Mouse (Mus musculus): ENCODE results near the gene Fuca1. TPM values are rescaled to one million over a fixed set of nuclear protein-coding genes. Genes with fewer than 3 reads are reported as not detected.

The Fuca1 gene
- total and polyA plus RNA-seq, 3 experiments = 32.6 to 77.6 (median 66.5) TPM

- peak; percentile 49; the same call in 1 of the 2 replicates for TF ChIP-seq ELF1 (IDR thresholded peaks at IDR 0.05; ENCODE audit: low read depth, low read length)
- TF ChIP-seq RCOR1 (conservative IDR thresholded peaks at IDR 0.05; ENCODE audit: low read depth, low read length) = peak; percentile 86; the same call in 1 of the 2 replicates
- TF ChIP-seq HCFC1 (IDR thresholded peaks at IDR 0.05; ENCODE audit: low read depth, low read length) = peak; percentile 50
- TF ChIP-seq CTCF (conservative IDR thresholded peaks at IDR 0.05 in 1 of 2, IDR thresholded peaks at IDR 0.05 in 1 of 2; ENCODE audit: low read depth in 2 of 2, low read length in 2 of 2) = no peak
- no peak; the same call in 1 of the 2 replicates for TF ChIP-seq JUND (conservative IDR thresholded peaks at IDR 0.05; ENCODE audit: low read depth, low read length)
- TF ChIP-seq MAFK (IDR thresholded peaks at IDR 0.05; ENCODE audit: insufficient replicate concordance, low read length) = peak; percentile 49; the same call in 1 of the 2 replicates
- peak; percentile 79; the same call in 1 of the 2 replicates for TF ChIP-seq SIN3A (IDR thresholded peaks at IDR 0.05; ENCODE audit: low read length)
- TF ChIP-seq ZMIZ1 (IDR thresholded peaks at IDR 0.05; ENCODE audit: low read depth, low read length) = peak; percentile 58; the same call in 1 of the 2 replicates
These were observed 43.9 kb upstream of the Fuca1 start (continued) for GRCm38 (mm10) chr4:135876583-135877020.

DNA sequence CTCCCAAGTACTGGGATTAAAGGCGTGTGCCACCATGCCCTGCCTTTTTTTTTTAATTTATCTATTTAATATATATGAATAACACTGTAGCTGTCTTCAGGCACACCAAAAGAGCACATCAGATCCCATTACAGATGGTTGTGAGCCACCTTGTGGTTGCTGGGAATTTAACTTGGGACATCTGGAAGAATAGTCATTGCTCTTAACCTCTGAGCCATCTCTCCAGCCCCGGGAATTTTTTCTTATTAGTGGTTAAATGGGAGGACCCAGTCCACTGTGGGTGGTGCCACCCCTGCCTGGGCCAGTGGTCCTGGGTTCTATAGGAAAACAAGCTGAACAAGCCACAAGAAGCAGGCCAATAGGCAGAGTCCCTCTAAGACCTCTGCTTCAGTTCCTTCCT lies 42.8 kb upstream of the Fuca1 start:
- Histone ChIP-seq H3K4me1 (ENCODE audit: control insufficient read depth in 1 of 2, insufficient read depth in 2 of 2) (peaks cover 10 to 43% of the 10 kb centered on the region in 2 experiments), H3K79me2 (replicated peaks; ENCODE audit: control insufficient read depth, extremely low read depth, insufficient read depth, poor library complexity, severe bottlenecking) (peaks cover 6% of the 10 kb centered on the region), H3K4me3 (replicated peaks in 1 of 3; ENCODE audit: low read depth in 2 of 3, low read length in 2 of 3, poor library complexity in 1 of 3) (no peak overlapping the region), H3K27ac (ENCODE audit: insufficient read depth, low read depth) (no peak overlapping the region), H3K27me3 (replicated peaks) (no peaks in the 10 kb centered on the region), H3K36me3 (replicated peaks in 1 of 2; ENCODE audit: control insufficient read depth in 1 of 2, insufficient read depth in 1 of 2, low read length in 1 of 2) (peaks cover 0 to under 1% of the 10 kb centered on the region in 2 experiments), H3K9me3 (replicated peaks; ENCODE audit: low read length) (no peaks in the 10 kb centered on the region), H3K4me2 (ENCODE audit: insufficient read depth, low read depth, poor library complexity, severe bottlenecking) (no peak overlapping the region), H3K9ac (ENCODE audit: insufficient read depth, low read depth) (no peak overlapping the region)
- dilution Hi-C loops (cut with MboI; ENCODE audit: extremely low pct_ligation_motif_present, extremely low pct_unique_long_range_greater_than_20kb, low sequenced_read_pairs) (no loop called here), in situ Hi-C loops (cut with MboI; ENCODE audit: low pct_ligation_motif_present, low pct_unique_long_range_greater_than_20kb, low sequenced_read_pairs) (no loop called here)
- no peak for TF ChIP-seq TBP (conservative IDR thresholded peaks at IDR 0.05; ENCODE audit: low read depth, low read length)
- TF ChIP-seq ZNF384 (IDR thresholded peaks at IDR 0.05; ENCODE audit: low read depth, low read length) = no peak
- no peak for TF ChIP-seq JUND (conservative IDR thresholded peaks at IDR 0.05; ENCODE audit: low read depth, low read length)
- no peak for TF ChIP-seq CHD1 (IDR thresholded peaks at IDR 0.05; ENCODE audit: low read depth, low read length)
- TF ChIP-seq MEF2A (IDR thresholded peaks at IDR 0.05; ENCODE audit: borderline replicate concordance, low read depth, low read length) = no peak
- no peak for TF ChIP-seq MAZ (IDR thresholded peaks at IDR 0.05; ENCODE audit: low read depth, low read length)
- DNase-seq (ENCODE audit: extremely low read depth) = no peak

DNA sequence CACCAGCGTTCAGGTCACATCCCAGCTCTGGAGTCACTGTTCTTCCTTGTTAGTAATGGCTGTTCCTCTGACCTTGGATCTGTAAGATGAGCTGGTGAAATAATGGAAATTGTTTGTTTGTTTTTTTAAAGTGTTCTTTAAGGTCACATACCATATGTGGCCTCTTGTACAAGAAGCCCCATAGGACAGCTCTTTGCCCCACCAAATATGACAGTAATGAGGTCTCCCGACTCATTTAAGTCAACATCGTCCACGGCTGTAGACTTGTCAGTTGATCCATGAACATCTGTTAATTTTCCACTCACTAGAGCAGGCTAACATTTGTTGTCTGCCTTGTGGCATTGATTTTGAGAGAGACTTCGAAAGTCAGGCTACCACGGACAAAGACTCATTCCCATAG lies 41.5 kb upstream of the Fuca1 start:
- TF ChIP-seq MEF2A (IDR thresholded peaks at IDR 0.05; ENCODE audit: borderline replicate concordance, low read depth, low read length) = no peak
- Histone ChIP-seq H3K27me3 (replicated peaks) (no peaks in the 10 kb centered on the region), H3K27ac (ENCODE audit: insufficient read depth, low read depth) (no peak overlapping the region), H3K4me3 (replicated peaks in 1 of 3; ENCODE audit: low read depth in 2 of 3, low read length in 2 of 3, poor library complexity in 1 of 3) (no peak overlapping the region), H3K4me2 (ENCODE audit: insufficient read depth, low read depth, poor library complexity, severe bottlenecking) (no peak overlapping the region), H3K4me1 (ENCODE audit: control insufficient read depth in 1 of 2, insufficient read depth in 2 of 2) (peaks cover 13 to 53% of the 10 kb centered on the region in 2 experiments), H3K36me3 (replicated peaks in 1 of 2; ENCODE audit: control insufficient read depth in 1 of 2, insufficient read depth in 1 of 2, low read length in 1 of 2) (no peaks in the 10 kb centered on the region), H3K79me2 (replicated peaks; ENCODE audit: control insufficient read depth, extremely low read depth, insufficient read depth, poor library complexity, severe bottlenecking) (no peaks in the 10 kb centered on the region), H3K9me3 (replicated peaks; ENCODE audit: low read length) (no peaks in the 10 kb centered on the region), H3K9ac (ENCODE audit: insufficient read depth, low read depth) (no peak overlapping the region)
- in situ Hi-C loops (cut with MboI; ENCODE audit: low pct_ligation_motif_present, low pct_unique_long_range_greater_than_20kb, low sequenced_read_pairs) (no loop called here), dilution Hi-C loops (cut with MboI; ENCODE audit: extremely low pct_ligation_motif_present, extremely low pct_unique_long_range_greater_than_20kb, low sequenced_read_pairs) (no loop called here)
- DNase-seq (ENCODE audit: extremely low read depth) = no peak

Measured in CH12.LX (cell line).